8 mouse cellular contexts compared by ENCODE assay signal in the genomic region with DNA sequence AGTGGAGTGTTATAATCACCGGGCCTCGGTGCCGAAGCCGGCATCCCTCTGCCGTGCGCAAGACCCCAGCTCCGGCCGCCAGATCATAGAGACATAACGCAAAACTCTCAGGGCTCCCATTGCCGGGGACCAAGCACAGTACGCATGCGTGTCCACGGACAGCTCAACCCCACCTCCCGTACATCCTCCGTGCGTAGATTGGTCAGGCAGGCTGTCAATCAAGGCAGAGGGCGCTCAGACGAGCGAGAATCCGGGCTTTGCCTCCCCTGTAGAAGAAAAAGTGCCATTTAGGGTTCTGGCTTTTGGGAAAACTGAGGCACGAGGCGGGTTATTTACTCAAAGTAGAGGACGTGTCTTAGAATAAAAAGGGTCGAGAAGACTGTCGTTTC. TPM values are rescaled to one million over a fixed set of nuclear protein-coding genes. Genes with fewer than 3 reads are reported as not detected.
DNase-seq lines count a peak whose midpoint lies in the region; ATAC-seq and TF ChIP-seq lines count a peak whose summit lies in the region.

A gene (minus strand): TSS at position 142 of the 389 bp plus-strand sequence.

- peaks cover 10% of the 10 kb centered on the region for H3K36me3 ChIP-seq in hindbrain, embryonic 14.5 days (replicated peaks; ENCODE audit: control insufficient read depth, insufficient read depth)

- H3K9ac ChIP-seq in hindbrain, embryonic 14.5 days = peak within 1 kb of the TSS; percentile 65

- peak within 1 kb of the TSS; percentile 58; the same call in 1 of the 2 replicates for H3K27ac ChIP-seq in hindbrain, embryonic 14.5 days

- H3K4me1 ChIP-seq in hindbrain, embryonic 14.5 days (replicated peaks; ENCODE audit: control insufficient read depth, insufficient read depth, low read length) = peaks cover 17% of the 10 kb centered on the region

- H3K4me2 ChIP-seq in hindbrain, embryonic 14.5 days (replicated peaks) = peak within 1 kb of the TSS; percentile 78

- no peaks in the 10 kb centered on the region for H3K27me3 ChIP-seq in Patski
- no peaks in the 10 kb centered on the region for H3K27me3 ChIP-seq in hindbrain, embryonic 14.5 days (ENCODE audit: control insufficient read depth, insufficient read depth, low read length)

- no peak for TF ChIP-seq CTCF in Patski (IDR thresholded peaks at IDR 0.05)

- POLR2A ChIA-PET in Patski (lab: Charles Lee) = interaction anchor here (0.7 to 0.8 kb wide), 2 partner anchors 13 to 75 kb away, joined by 3 read pairs; no protein-coding TSS in a partner anchor

- in situ Hi-C loops in Patski (cut with MboI; ENCODE audit: low pct_unique_long_range_greater_than_20kb) = no loop called here

- H3K4me3 ChIP-seq in hindbrain, embryonic 14.5 days (replicated peaks; ENCODE audit: low read length) = peak within 1 kb of the TSS; percentile 51

- CTCF ChIA-PET in Patski (lab: Charles Lee) = interaction anchor here (0.6 to 1.3 kb wide), 4 partner anchors 11 to 18 kb away, joined by 3 read pairs; no protein-coding TSS in a partner anchor

- ATAC-seq in Patski = peak; percentile 84
- ATAC-seq in hindbrain, embryonic 14.5 days (ENCODE audit: low FRiP score) = peak; percentile 97

- DNase-seq in Patski (ENCODE audit: low read depth, low spot score) = peak; percentile 83
- DNase-seq in cerebellum, postnatal 14 days = peak; percentile 99 to 100
- DNase-seq in frontal cortex, postnatal 25 days (ENCODE audit: low spot score in 2 of 2) = peak; percentile 91 to 96
- DNase-seq in hindbrain, embryonic 14.5 days (ENCODE audit: low spot score) = peak; percentile 99
- DNase-seq in layer of hippocampus, postnatal 36 days = peak; percentile 97 to 98
- peak; percentile 98 for DNase-seq in lung, postnatal 36 days
- DNase-seq in retina, postnatal 1 day = peak; percentile 99
- DNase-seq in urinary bladder, adult 18-20 months (ENCODE audit: low spot score in 2 of 2) = peak; percentile 97

- no peaks in the 10 kb centered on the region for H3K9me3 ChIP-seq in hindbrain, embryonic 14.5 days (ENCODE audit: control insufficient read depth, low read length)

- under 1% methylated on average over 25 of the region's 25 CpGs for WGBS in hindbrain, embryonic 14.5 days

RNA-seq across cellular contexts. Expression of the gene that starts here (rescaled TPM):
- 16.6 TPM for polyA plus RNA-seq in Patski (2021)
- 15.0 and 19.0 TPM in 2 replicates for polyA plus RNA-seq in hindbrain, embryonic 14.5 days (2014; fragmentation: Nextera tagmentation; extraction: Ambion mirVana)
- total RNA-seq in layer of hippocampus, postnatal 36 days (2021) = 10 to 100 TPM; 31.1 to 32.4 TPM

Comparison
In these comparisons a context has a peak if more than half of its experiments do, and no peak if none do; other contexts are left out.
1. Peak in every context shown above with its lines: DNase-seq, ATAC-seq, H3K4me3 ChIP-seq and H3K27ac ChIP-seq.